Mouse (Mus musculus): Measurements from ENCODE around the gene Trim33.

- TF ChIP-seq CTCF (IDR thresholded peaks at IDR 0.05 in 2 of 3, conservative IDR thresholded peaks at IDR 0.05 in 1 of 3; ENCODE audit: control insufficient read depth in 1 of 3, insufficient read depth in 1 of 3, low read depth in 2 of 3, low read length in 3 of 3, poor library complexity in 1 of 3, severe bottlenecking in 1 of 3) (no peak), SMC3 (IDR thresholded peaks at IDR 0.05; ENCODE audit: low read depth, low read length) (no peak), CHD1 (IDR thresholded peaks at IDR 0.05; ENCODE audit: low read depth, low read length) (no peak), POLR2A (IDR thresholded peaks at IDR 0.05; ENCODE audit: control insufficient read depth in 1 of 2, insufficient read depth in 1 of 2, low read depth in 1 of 2, low read length in 2 of 2, poor library complexity in 1 of 2) (no peak), ZC3H11A (IDR thresholded peaks at IDR 0.05; ENCODE audit: low read depth, low read length) (no peak)
Measured at GRCm38 (mm10) chr3:103368731-103369130, 89.6 kb downstream of the Trim33 start.

Data from MEL (cell line).